Mouse (Mus musculus) heart, postnatal 25 days (tissue): ENCODE measurements around the gene Prrg2. TPM values are rescaled to one million over a fixed set of nuclear protein-coding genes. Genes with fewer than 3 reads are reported as not detected.

ENCODE experiments used
- DNase-seq: peaks from one replicate; pipeline ENCODE4 v3.0.0; 2022; ENCODE audit warnings: low spot score
- intact Hi-C: fragments of 180-260 bp; cut with DNase I; formaldehyde crosslinking; loops from one replicate; pipeline ENCODE4 v1.15.1; 2025
- microRNA-seq: library from miRNA; unstranded; fragments of <30 nt; microRNA quantifications from one replicate; pipeline ENCODE4 v1.2.0, GENCODE M21; 2022
- total RNA-seq, 2 experiments: library from RNA; stranded (reverse); gene quantifications; 2 replicates each; pipeline ENCODE4 v1.2.3; 2021

Gene Prrg2
- total RNA-seq, 2 experiments from 2014 or later, result 6.8 to 7.1 TPM

DNA sequence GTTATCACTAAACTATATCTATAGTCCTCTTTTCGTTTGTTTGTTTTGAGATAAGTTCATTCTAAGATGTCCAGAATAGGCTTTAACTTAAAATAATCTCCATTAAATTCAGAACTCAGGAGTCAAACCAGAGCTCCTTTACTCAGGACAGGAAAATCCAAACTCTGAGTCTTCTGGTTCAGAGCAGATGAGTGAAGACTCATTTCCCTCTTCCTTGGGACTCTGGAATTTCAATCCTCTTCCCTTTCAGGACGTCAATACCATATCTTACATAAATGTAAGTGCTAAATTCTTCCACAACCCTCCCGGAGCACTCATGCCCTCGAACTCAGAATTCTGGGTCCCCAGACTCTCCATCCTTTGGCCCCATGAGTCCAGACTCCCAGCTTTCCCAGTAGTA, 45.7 kb downstream of the Prrg2 start:
- DNase-seq, result no peak
- intact Hi-C loops, result no loop called here

GRCm38 (mm10) chr7:45015957-45016612, 46.4 kb downstream of the Prrg2 start, which contains the start of gene Scaf1:
TSS of gene Scaf1 (minus strand) at chr7:45016363.
- intact Hi-C loops, result loop anchor here (2.0 kb wide), 1 partner anchor 15 kb away; no protein-coding TSS in a partner anchor
- DNase-seq, result peak; percentile 100

GRCm38 (mm10) chr7:45015344-45015956, 47.0 kb downstream of the Prrg2 start:
- DNase-seq, result no peak
- intact Hi-C loops, result loop anchor here (2.0 kb wide), 1 partner anchor 15 kb away; no protein-coding TSS in a partner anchor

DNA sequence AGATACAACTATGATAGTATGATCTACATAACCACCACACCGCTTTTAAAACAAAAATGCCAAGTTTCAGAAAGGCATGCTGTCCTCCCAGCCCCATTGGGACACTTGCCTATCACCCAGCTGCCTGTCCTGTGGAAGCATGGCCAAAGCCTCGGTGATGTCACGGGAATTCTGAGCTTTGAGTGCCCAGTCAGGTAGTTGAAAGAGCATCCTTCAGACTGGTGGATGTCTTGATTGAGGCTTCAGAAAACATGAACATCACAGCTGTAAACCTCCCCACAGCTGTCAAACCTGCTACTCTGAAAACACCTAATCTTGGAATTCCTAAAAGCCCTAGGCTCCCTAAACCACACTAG, 48.4 kb downstream of the Prrg2 start:
- DNase-seq, result no peak
- intact Hi-C loops, result loop anchor here (2.0 to 5.0 kb wide), 2 partner anchors 13 to 647 kb away; no protein-coding TSS in a partner anchor

DNA sequence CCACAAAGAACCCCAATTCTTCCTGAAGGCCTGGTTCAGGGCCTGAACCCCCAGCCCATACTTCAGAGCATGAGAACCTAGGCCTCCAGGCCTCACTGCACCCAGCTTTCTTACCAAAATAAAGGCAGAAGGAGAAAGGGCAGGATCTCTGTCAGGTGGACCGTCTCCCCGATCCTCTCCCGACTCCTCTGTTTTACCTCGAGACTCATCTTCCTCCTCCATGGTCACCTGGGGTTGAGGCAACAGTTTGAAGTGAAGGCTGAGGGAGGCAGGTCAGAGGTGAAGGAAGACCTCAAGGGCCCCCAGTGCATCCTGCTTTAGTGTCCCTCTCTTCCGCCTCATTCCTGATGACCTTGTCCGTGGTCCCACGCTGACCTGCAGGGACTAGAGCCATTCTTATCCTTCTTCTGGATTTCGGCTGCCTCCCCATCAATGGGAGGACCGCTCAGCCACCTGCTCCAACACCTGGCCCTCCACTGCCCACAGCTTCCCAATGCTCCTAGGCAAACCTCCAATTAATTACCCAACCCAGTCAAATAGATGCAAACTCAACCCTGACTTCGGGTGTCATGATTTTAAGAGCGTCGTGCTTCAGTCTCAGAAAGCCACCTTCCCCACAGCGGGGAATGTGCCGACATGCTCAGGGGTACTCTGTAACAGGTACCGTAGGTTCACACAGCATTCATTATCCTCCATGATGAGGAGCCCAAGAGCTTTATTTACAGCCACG, 48.9 kb downstream of the Prrg2 start:
- intact Hi-C loops, result loop anchor here (2.0 to 5.0 kb wide), 2 partner anchors 13 to 646 kb away; no protein-coding TSS in a partner anchor
- no peak for DNase-seq

GRCm38 (mm10) chr7:45012824-45013223, 49.7 kb downstream of the Prrg2 start:
- intact Hi-C loops, result loop anchor here (5.0 kb wide), 1 partner anchor 646 kb away; no protein-coding TSS in a partner anchor
- DNase-seq, result no peak

DNA sequence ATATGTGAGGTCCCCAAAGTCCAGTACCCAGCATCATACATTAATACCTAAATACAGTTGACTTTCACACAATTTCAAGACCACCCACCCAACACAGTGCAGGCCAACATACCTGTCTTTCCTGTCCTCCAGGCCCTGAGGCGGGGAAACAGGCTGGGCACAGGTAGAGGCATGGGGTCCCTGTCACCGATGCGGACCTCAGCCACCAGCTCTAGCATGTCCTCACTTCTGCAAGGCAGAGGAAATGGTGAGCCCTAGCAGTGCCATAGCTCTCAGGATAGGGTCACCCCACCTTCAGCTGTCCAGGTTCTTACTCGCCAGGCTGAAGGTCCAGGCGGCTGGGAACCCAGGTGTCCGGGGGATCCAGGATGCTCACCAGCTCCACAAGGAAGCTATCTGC, 50.5 kb downstream of the Prrg2 start:
- DNase-seq, result no peak
- intact Hi-C loops, result loop anchor here (5.0 kb wide), 1 partner anchor 645 kb away; no protein-coding TSS in a partner anchor

- no peak for DNase-seq
- intact Hi-C loops, result no loop called here
Observed at GRCm38 (mm10) chr7:45008411-45008810, 54.1 kb downstream of the Prrg2 start.

- intact Hi-C loops, result no loop called here
- no peak for DNase-seq
Observed at GRCm38 (mm10) chr7:45007846-45008245, 54.6 kb downstream of the Prrg2 start.

- intact Hi-C loops, result no loop called here
- DNase-seq, result no peak
Observed at GRCm38 (mm10) chr7:45007141-45007540, 55.3 kb downstream of the Prrg2 start.

DNA sequence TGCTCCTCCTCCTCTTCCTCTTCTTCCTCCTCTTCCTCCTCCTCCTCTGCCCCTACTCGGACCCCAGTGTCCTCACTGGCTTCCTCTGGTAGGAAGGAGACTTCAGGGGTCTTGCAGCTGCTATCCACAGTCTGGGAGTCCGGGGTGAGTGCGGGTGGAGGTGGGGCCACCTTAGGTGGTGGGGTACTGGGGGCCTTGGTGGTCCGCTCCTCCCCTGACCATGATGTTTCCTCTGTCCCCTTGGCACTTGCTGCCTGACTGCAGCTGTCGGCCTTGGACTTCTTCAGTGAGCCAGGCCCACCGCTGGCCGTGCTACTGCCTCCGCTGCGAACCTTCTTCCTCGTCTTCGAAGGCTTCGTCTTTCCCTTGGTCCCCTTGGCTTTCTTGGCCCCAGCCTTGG, 56.0 kb downstream of the Prrg2 start:
- DNase-seq, result no peak

GRCm38 (mm10) chr7:45005321-45005992, 57.0 kb downstream of the Prrg2 start:
- intact Hi-C loops, result no loop called here
- DNase-seq, result no peak

More for the DNA sequence above, 56.0 kb downstream of the Prrg2 start:
- intact Hi-C loops, result no loop called here

DNA sequence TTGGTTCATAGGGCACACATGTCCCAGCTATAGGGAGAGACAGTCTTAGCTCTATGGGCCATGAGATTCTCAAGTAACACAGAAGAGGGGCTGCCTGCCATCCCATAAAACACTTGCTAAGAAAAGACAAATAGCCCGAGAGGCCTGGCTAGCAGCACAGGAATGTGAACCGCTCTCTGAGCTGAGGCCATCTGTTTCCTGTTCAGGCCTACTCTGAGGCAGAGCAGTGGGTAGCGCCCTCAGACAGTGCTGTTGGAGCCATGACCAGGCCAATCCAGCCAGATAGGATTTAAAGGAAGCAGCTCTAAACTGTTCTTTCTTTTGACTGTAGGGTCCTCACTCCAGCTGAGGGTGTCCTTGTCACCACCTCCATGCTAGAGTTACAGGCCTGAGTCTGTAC, 57.9 kb downstream of the Prrg2 start:
- intact Hi-C loops, result no loop called here
- DNase-seq, result no peak

Small RNA genes lying within 50 kb of the gene (microRNA-seq; reads per million reads assigned to microRNA genes)
- gene Mir7054, result not detected

Other genes starting within 250 kb of the Prrg2 start
- 10 to 100 TPM; 26.0 to 28.6 TPM for gene Nup62, start 246.6 kb downstream of the Prrg2 start, total RNA-seq
- gene Il4i1, start 246.3 kb downstream of the Prrg2 start, total RNA-seq, result 1 to 10 TPM in 1 of 2 experiments, under 1 TPM in 1; 0.62 to 2.2 TPM
- gene Atf5, start 246.0 kb downstream of the Prrg2 start, total RNA-seq, result 10 to 100 TPM; 63.7 to 64.5 TPM
- gene Akt1s1, start 213.7 kb downstream of the Prrg2 start, total RNA-seq, result 10 to 100 TPM; 61.8 to 75.9 TPM
- 10 to 100 TPM; 44.3 to 47.0 TPM for gene Tbc1d17, start 213.6 kb downstream of the Prrg2 start, total RNA-seq
- 10 to 100 TPM; 16.0 to 16.6 TPM for gene Pnkp, start 205.5 kb downstream of the Prrg2 start, total RNA-seq
- 100 to 1,000 TPM; 153 to 165 TPM for gene Ptov1, start 192.9 kb downstream of the Prrg2 start, total RNA-seq
- gene Med25, start 170.0 kb downstream of the Prrg2 start, total RNA-seq, result 10 to 100 TPM; 66.7 to 73.9 TPM
- gene Fuz, start 166.6 kb downstream of the Prrg2 start, total RNA-seq, result 10 to 100 TPM; 12.9 to 15.0 TPM
- gene Ap2a1, start 133.2 kb downstream of the Prrg2 start, total RNA-seq, result 10 to 100 TPM; 72.5 to 73.1 TPM
- not detected for gene Tsks, start 119.5 kb downstream of the Prrg2 start, total RNA-seq
- gene Cpt1c, start 87.8 kb downstream of the Prrg2 start, total RNA-seq, result 1 to 10 TPM; 2.7 to 3.1 TPM
- 100 to 1,000 TPM; 105 to 111 TPM for gene Prmt1, start 76.1 kb downstream of the Prrg2 start, total RNA-seq
- gene Irf3, start 65.0 kb downstream of the Prrg2 start, total RNA-seq, result 10 to 100 TPM; 28.3 to 30.9 TPM
- gene Bcl2l12, start 64.0 kb downstream of the Prrg2 start, total RNA-seq, result 10 to 100 TPM; 10.2 to 11.2 TPM
- gene Scaf1, start 46.3 kb downstream of the Prrg2 start, total RNA-seq, result 10 to 100 TPM; 45.5 to 49.7 TPM
- 10 to 100 TPM; 48.9 to 56.6 TPM for gene Rras, start 44.7 kb downstream of the Prrg2 start, total RNA-seq
- gene Prr12, start 9.8 kb downstream of the Prrg2 start, total RNA-seq, result 10 to 100 TPM; 23.2 to 27.7 TPM
- gene Nosip, start 248 bp downstream of the Prrg2 start, total RNA-seq, result 10 to 100 TPM; 25.7 to 27.8 TPM
- 10 to 100 TPM; 28.1 to 32.4 TPM for gene Rcn3, start 29.5 kb upstream of the Prrg2 start, total RNA-seq
- gene Fcgrt, start 41.2 kb upstream of the Prrg2 start, total RNA-seq, result 10 to 100 TPM; 66.1 to 71.7 TPM
- 100 to 1,000 TPM; 517 to 569 TPM for gene Rps11, start 61.8 kb upstream of the Prrg2 start, total RNA-seq
- 100 to 1,000 TPM; 613 to 620 TPM for gene Rpl13a, start 66.1 kb upstream of the Prrg2 start, total RNA-seq
- not detected for gene Gm45713, start 73.6 kb upstream of the Prrg2 start, total RNA-seq
- 10 to 100 TPM in 1 of 2 experiments, 1 to 10 TPM in 1; 5.3 to 15.0 TPM for gene Flt3l, start 73.8 kb upstream of the Prrg2 start, total RNA-seq
- gene Pih1d1, start 91.6 kb upstream of the Prrg2 start, total RNA-seq, result 10 to 100 TPM; 29.7 to 30.9 TPM
- gene Aldh16a1, start 91.9 kb upstream of the Prrg2 start, total RNA-seq, result 10 to 100 TPM; 23.5 to 37.6 TPM
- 10 to 100 TPM; 18.1 to 18.7 TPM for gene Slc17a7, start 101.3 kb upstream of the Prrg2 start, total RNA-seq
- not detected for gene Gfy, start 116.9 kb upstream of the Prrg2 start, total RNA-seq
- gene Pth2, start 118.3 kb upstream of the Prrg2 start, total RNA-seq, result not detected
- gene Ccdc155, start 142.2 kb upstream of the Prrg2 start, total RNA-seq, result not detected
- gene Dkkl1, start 149.5 kb upstream of the Prrg2 start, total RNA-seq, result not detected
- 10 to 100 TPM in 1 of 2 experiments, 1 to 10 TPM in 1; 7.0 to 12.0 TPM for gene Tead2, start 153.1 kb upstream of the Prrg2 start, total RNA-seq
- gene Cd37, start 176.4 kb upstream of the Prrg2 start, total RNA-seq, result 1 to 10 TPM; 2.9 to 3.2 TPM
- gene Slc6a16, start 178.4 kb upstream of the Prrg2 start, total RNA-seq, result not detected
- gene Slc6a21, start 214.8 kb upstream of the Prrg2 start, total RNA-seq, result not detected